Mouse (Mus musculus) liver, embryonic 11.5 days (tissue): Measurements from ENCODE around the gene Maml3. TPM values are rescaled to one million over a fixed set of nuclear protein-coding genes. Genes with fewer than 3 reads are reported as not detected.

Experiments
- ATAC-seq: fragments of 200-750 bp; cut with Nextera tagmentation; replicated peaks from 2 replicates; pipeline ENCODE4 v1.8.0; 2017; ENCODE audit warnings: moderate number of reproducible peaks, mild to moderate bottlenecking, moderate TSS enrichment, moderate library complexity; ENCODE audit not compliant: low FRiP score
- DNase-seq: peaks from one replicate; pipeline ENCODE4 v3.0.0-alpha.2; 2017; ENCODE audit warnings: low spot score
- H3K27ac ChIP-seq: fragments of 300-500 bp; sonication (generic); 2 replicates; pipeline ENCODE4 v1.5.1; 2014; ENCODE audit warnings: mild to moderate bottlenecking, low read depth, low read length, control low read depth
- H3K27me3 ChIP-seq: fragments of 300-500 bp; sonication (generic); replicated peaks from 2 replicates; pipeline ENCODE4 v1.6.1; 2014; ENCODE audit warnings: low read length, mixed read lengths; ENCODE audit not compliant: control insufficient read depth, insufficient read depth
- H3K36me3 ChIP-seq: fragments of 300-500 bp; sonication (generic); 2 replicates; pipeline ENCODE4 v1.6.1; 2014; ENCODE audit warnings: mild to moderate bottlenecking, low read length, moderate library complexity, mixed read lengths; ENCODE audit not compliant: control insufficient read depth, insufficient read depth
- H3K4me1 ChIP-seq: fragments of 300-500 bp; sonication (generic); replicated peaks from 2 replicates; pipeline ENCODE4 v1.6.1; 2014; ENCODE audit warnings: low read length, mixed read lengths; ENCODE audit not compliant: control insufficient read depth, insufficient read depth
- H3K4me2 ChIP-seq: fragments of 300-500 bp; sonication (generic); 2 replicates; pipeline ENCODE4 v1.6.1; 2014; ENCODE audit warnings: mild to moderate bottlenecking, control low read depth, moderate library complexity
- H3K4me3 ChIP-seq: fragments of 300-500 bp; sonication (generic); 2 replicates; pipeline ENCODE4 v1.5.1; 2014; ENCODE audit warnings: low read depth, low read length, control low read depth
- H3K9ac ChIP-seq: fragments of 300-500 bp; sonication (generic); 2 replicates; pipeline ENCODE4 v1.6.1; 2014; ENCODE audit warnings: low read depth, low read length, control low read depth
- H3K9me3 ChIP-seq: fragments of 300-500 bp; sonication (generic); 2 replicates; pipeline ENCODE4 v1.6.1; 2016; ENCODE audit warnings: low read length, inconsistent platforms, mixed read lengths; ENCODE audit not compliant: control insufficient read depth
- WGBS: fragments of 180-500 bp; shearing (Covaris S2); extraction: QIAGEN DNeasy Blood & Tissue Kit; methylation state at CpG from one replicate; pipeline ENCODE4 v1.1.7; 2014; 5-methylcytosine and 5-hydroxymethylcytosine counted together
- polyA plus RNA-seq: library from polyadenylated mRNA; unstranded; fragments of >200 nt; fragmentation: Nextera tagmentation; extraction: Ambion mirVana; gene quantifications from 2 replicates; pipeline ENCODE4 v1.2.1, GENCODE M21; 2014

The Maml3 gene
- polyA plus RNA-seq, 1 experiment from 2014 or later: 3.1 TPM

- no peak overlapping the region for H3K4me2 ChIP-seq
- peak; percentile 33; the same call in 1 of the 2 replicates for ATAC-seq
- DNase-seq: no peak
Observed at GRCm38 (mm10) chr3:51749812-51750481, 354.9 kb downstream of the Maml3 start.

GRCm38 (mm10) chr3:51749421-51749811 is 355.5 kb downstream of the Maml3 start:
- peak overlapping the region; percentile 28; the same call in 1 of the 2 replicates for H3K27ac ChIP-seq
- DNase-seq (no peak), ATAC-seq (no peak)
- no peak overlapping the region for H3K4me3 ChIP-seq
- peaks cover 27% of the 10 kb centered on the region for H3K4me1 ChIP-seq
- no peak overlapping the region for H3K9ac ChIP-seq
- no peaks in the 10 kb centered on the region for H3K9me3 ChIP-seq
- H3K36me3 ChIP-seq: no peaks in the 10 kb centered on the region
- H3K4me2 ChIP-seq: no peak overlapping the region
- WGBS: 66% methylated on average over 7 of the region's 7 CpGs
- no peaks in the 10 kb centered on the region for H3K27me3 ChIP-seq

More at GRCm38 (mm10) chr3:51749812-51750481, 354.9 kb downstream of the Maml3 start:
- H3K36me3 ChIP-seq: no peaks in the 10 kb centered on the region
- H3K4me1 ChIP-seq: peaks cover 22% of the 10 kb centered on the region
- WGBS: 53% methylated on average over 8 of the region's 8 CpGs
- H3K27ac ChIP-seq: peak overlapping the region; percentile 28; the same call in 1 of the 2 replicates
- H3K9ac ChIP-seq: no peak overlapping the region
- H3K4me3 ChIP-seq: no peak overlapping the region
- no peaks in the 10 kb centered on the region for H3K9me3 ChIP-seq
- no peaks in the 10 kb centered on the region for H3K27me3 ChIP-seq

GRCm38 (mm10) chr3:51748436-51749376 is 356.2 kb downstream of the Maml3 start:
- no peak overlapping the region for H3K4me2 ChIP-seq
- ATAC-seq (no peak), DNase-seq (no peak)
- H3K4me1 ChIP-seq: peaks cover 31% of the 10 kb centered on the region
- 84% methylated on average over 17 of the region's 17 CpGs for WGBS
- no peaks in the 10 kb centered on the region for H3K9me3 ChIP-seq
- no peaks in the 10 kb centered on the region for H3K36me3 ChIP-seq
- no peak overlapping the region for H3K27ac ChIP-seq
- no peak overlapping the region for H3K9ac ChIP-seq
- H3K4me3 ChIP-seq: no peak overlapping the region
- H3K27me3 ChIP-seq: no peaks in the 10 kb centered on the region

GRCm38 (mm10) chr3:51746816-51747215 is 358.1 kb downstream of the Maml3 start:
- no peaks in the 10 kb centered on the region for H3K36me3 ChIP-seq

GRCm38 (mm10) chr3:51745162-51745561 is 359.7 kb downstream of the Maml3 start:
- Histone ChIP-seq H3K36me3 (no peaks in the 10 kb centered on the region), H3K27ac (peak overlapping the region; percentile 70), H3K4me2 (peak overlapping the region; percentile 50), H3K4me3 (no peak overlapping the region), H3K27me3 (no peaks in the 10 kb centered on the region), H3K9me3 (no peaks in the 10 kb centered on the region), H3K9ac (peak overlapping the region; percentile 40), H3K4me1 (peaks cover 52% of the 10 kb centered on the region)
- WGBS: 40% methylated on average over 8 of the region's 8 CpGs
- DNase-seq (no peak), ATAC-seq (no peak)

More at GRCm38 (mm10) chr3:51746816-51747215, 358.1 kb downstream of the Maml3 start:
- Histone ChIP-seq H3K4me1 (peaks cover 48% of the 10 kb centered on the region), H3K27ac (no peak overlapping the region), H3K9me3 (no peaks in the 10 kb centered on the region), H3K27me3 (no peaks in the 10 kb centered on the region), H3K4me2 (no peak overlapping the region), H3K4me3 (no peak overlapping the region), H3K9ac (no peak overlapping the region)
- WGBS: 91% methylated on average over 8 of the region's 8 CpGs
- ATAC-seq: no peak
- DNase-seq: no peak

- no peak overlapping the region for H3K4me3 ChIP-seq
- no peaks in the 10 kb centered on the region for H3K9me3 ChIP-seq
- H3K9ac ChIP-seq: peak overlapping the region; percentile 40; the same call in 1 of the 2 replicates
- H3K4me2 ChIP-seq: peak overlapping the region; percentile 50
- H3K27ac ChIP-seq: peak overlapping the region; percentile 70
- 5% methylated on average over 4 of the region's 4 CpGs for WGBS
- no peaks in the 10 kb centered on the region for H3K27me3 ChIP-seq
- ATAC-seq: peak; percentile 93
- H3K36me3 ChIP-seq: no peaks in the 10 kb centered on the region
- peak; percentile 46 for DNase-seq
- peaks cover 50% of the 10 kb centered on the region for H3K4me1 ChIP-seq
Observed at GRCm38 (mm10) chr3:51744339-51744759, 360.5 kb downstream of the Maml3 start.

GRCm38 (mm10) chr3:51742405-51742804 is 362.5 kb downstream of the Maml3 start:
- peaks cover 58% of the 10 kb centered on the region for H3K4me1 ChIP-seq
- no peak overlapping the region for H3K4me3 ChIP-seq
- no peaks in the 10 kb centered on the region for H3K27me3 ChIP-seq
- H3K27ac ChIP-seq: no peak overlapping the region
- H3K36me3 ChIP-seq: no peaks in the 10 kb centered on the region
- no peaks in the 10 kb centered on the region for H3K9me3 ChIP-seq
- DNase-seq (no peak), ATAC-seq (peak; percentile 59)
- H3K4me2 ChIP-seq: no peak overlapping the region
- WGBS: 48% methylated on average over 6 of the region's 6 CpGs
- H3K9ac ChIP-seq: no peak overlapping the region

- Histone ChIP-seq H3K4me1 (peaks cover 58% of the 10 kb centered on the region), H3K27me3 (no peaks in the 10 kb centered on the region), H3K4me2 (no peak overlapping the region), H3K9ac (no peak overlapping the region), H3K9me3 (no peaks in the 10 kb centered on the region), H3K36me3 (no peaks in the 10 kb centered on the region), H3K4me3 (no peak overlapping the region), H3K27ac (no peak overlapping the region)
- WGBS: 65% methylated on average over 10 of the region's 10 CpGs
- no peak for DNase-seq
- ATAC-seq: no peak
Observed at GRCm38 (mm10) chr3:51741824-51742223, 363.1 kb downstream of the Maml3 start.
